Mouse (Mus musculus): ENCODE data around the gene Pigk.
A peak's percentile ranks its signal among the peaks of the same experiment; 100 is the strongest.
"Not testable (repeated sequence)": the region's sequence is repeated elsewhere in the genome, so short reads cannot be mapped to it uniquely, and the experiment has no call there.

The Pigk gene

DNA sequence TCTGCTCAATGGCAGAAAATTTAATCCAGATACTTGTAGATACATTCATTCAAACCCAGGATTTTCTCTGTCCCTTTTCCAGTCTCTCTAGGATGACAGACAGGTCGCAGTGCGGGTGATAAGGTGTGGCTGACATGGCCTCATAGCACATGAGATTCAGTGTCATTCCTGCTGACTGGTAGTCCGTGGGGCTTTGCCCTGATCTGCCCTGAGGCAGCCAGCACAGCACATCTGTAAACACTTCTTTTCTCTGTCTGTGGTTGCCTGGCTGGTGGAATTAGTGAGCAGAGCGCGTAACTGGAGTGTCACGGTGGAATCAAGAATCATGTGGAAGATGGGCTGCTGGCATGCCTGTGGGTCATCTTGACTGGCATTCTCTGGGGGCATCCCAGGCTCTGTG lies 56.2 kb downstream of the Pigk start:
- DNase-seq, result no peak

DNA sequence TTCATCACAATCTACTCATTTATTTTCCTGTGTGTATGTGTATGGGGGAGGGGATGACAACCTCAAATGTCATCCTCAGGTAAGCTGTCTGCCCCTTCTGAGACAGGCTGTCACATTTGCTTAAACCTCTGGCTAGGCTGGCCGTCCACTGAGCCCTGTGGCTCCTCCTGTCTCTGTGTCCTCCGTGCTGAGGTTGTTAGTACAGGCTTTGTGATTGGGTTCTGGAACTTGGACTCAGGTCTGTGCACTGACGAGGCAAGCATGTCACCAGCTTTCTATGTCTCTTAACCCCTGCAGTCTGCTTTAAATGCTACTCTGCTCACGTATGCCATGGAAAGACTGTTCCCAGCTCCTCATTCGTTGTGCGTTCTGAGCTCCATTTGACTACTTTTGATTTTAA lies 62.5 kb downstream of the Pigk start:
- peak in 1 of 2 experiments; percentile 28 for DNase-seq

DNA sequence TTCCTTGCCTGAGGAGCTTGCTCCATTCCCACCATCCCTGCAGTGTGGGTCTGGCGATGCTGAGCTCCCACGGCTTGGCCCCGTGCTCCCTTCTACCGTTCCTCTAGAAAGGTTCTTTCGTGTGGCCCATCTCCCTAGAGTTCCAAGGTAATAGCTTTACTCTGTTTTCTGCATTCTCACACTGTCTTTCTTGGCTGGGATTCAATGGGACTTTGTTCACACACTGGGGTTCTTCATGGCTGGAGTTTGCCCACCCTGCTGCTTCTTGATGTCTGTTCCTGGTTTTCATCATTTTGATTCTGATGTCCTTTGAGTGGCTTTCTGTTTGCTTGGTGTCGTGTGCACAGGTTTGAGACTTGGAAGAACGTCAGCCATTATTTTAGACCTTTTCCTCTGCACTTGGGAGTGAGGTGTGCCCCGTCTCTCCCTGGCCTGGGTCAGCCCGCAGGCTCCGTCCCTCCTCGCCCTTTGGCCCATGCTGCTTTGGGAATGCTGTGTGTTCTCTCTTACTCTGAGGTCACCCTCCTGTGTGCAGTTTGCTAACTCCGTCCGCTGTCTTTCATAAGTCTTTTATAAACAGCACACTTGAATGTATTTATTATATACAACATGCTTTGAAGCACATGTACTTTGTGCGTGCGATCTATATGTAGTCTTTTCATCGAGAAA lies 63.1 kb downstream of the Pigk start:
- peak; percentile 67 to 77 for DNase-seq

DNA sequence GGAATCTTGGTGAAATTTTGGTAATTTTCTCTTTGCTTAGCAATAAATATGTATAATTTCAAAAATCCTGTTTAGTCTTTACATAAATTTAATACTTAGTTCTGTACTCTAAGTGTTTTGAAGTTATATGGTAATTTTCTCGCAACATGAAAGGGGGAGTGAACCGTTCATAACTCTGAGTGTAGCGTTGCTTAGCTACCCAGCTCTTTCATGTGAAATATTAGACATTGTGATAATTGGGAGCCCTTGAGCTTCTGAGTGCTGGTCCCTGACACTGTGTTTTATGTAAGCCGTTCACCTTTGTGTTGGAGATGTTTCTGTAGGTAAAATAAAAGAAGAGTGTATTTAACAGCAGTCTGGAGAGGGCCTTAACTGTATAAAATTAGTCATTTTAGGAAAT lies 65.9 kb downstream of the Pigk start:
- DNase-seq, result no peak

DNA sequence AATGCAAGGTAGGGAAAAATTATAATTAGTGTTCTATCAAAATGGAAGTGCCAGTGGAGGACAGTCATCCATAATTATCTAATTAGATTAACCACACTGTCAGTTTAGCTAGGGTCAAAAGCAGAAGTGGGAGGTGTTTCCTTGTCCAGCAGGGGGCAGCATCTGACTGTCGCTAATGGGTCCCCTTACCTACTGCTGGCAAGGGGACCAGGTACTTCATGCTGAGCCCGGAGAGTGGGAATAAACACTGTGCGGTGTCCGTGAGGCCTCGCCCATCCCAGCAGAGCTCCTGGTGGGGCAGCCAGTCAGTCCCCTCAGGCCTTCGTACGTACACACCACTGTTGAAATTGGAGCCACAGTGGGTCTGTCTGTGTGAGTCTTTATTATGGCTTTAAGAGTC lies 69.9 kb downstream of the Pigk start:
- DNase-seq, result peak; percentile 67 to 91

DNA sequence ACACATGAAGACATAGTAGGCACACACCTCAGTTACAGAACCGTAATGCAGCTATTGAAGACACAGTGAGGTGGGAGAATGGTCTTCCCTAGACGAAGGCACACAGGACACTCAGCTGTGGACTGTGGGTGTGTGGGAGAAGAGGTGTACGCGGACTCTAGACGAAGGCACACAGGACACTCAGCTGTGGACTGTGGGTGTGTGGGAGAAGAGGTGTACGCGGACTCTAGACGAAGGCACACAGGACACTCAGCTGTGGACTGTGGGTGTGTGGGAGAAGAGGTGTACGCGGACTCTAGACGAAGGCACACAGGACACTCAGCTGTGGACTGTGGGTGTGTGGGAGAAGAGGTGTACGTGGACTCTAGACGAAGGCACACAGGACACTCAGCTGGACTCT lies 70.5 kb downstream of the Pigk start:
- not testable (repeated sequence) for DNase-seq

DNA sequence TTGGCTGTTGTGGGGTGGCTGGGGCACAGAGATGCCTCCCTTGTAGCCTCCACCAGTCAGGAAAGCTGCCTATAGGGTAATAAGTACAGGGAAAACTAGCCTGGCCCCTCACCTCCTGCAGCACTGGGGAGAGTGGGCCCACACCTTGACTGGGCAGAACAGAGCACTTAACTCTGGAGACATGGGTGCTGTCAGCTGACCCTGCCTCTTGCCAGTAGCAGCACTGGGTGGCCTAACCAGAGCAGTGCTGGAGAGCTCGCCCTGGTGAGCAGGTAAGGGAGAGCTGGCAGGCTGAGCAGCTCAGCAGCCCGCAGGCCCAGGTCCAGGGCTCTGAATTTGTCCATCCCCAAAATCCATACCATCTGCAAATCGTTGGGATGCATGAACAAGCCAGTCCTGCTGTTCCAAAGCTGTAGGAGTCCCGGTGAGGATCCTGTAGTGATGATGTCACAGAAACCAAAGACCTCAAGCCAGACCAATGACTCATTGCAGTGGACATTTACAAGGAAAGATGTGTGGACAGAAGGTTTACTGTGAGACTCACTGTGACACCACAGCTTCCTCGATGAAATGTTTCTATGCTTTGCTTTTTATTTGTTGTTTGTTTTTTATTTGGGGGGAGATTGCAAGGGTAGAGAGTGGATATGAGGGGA lies 74.5 kb downstream of the Pigk start:
- DNase-seq, result not testable (repeated sequence)

DNA sequence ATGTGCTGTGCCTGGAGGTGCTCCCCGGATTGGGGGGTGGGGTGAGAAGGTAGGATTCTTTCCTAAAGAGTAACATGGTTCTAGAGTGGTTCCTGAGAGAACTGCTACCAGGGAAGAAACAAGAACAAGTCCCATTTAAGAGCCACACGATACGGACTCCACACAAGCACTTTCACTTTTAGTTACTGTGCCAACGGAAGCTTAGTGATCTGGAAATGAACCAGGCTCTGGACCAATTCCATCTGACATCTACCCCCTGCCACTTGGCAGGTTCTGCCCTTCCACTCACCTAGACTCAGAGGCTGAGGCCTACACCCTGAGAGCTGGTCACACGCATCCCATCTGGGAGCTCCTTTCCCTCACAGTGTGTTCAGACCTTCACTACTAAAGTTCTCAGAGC lies 78.7 kb downstream of the Pigk start:
- peak; percentile 43 to 54 for DNase-seq

DNA sequence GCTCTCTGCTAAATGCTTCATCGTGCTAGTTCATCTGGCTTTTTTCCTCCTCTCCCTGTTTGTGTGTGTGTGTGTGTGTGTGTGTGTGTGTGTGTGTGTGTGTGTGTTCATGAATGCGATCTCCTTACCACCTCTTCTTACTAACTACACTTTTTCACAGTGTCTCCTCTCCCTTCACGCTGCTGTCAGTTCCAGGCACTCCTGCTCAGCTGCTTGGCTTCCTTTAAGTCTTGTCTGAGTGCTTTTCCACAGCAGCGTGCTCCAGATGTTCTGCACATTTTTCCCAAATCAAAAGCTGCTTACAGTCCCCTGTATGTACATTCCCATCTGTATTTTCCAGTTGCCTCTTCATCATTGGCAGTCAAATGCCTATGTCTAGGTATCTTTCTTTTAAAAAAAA lies 79.1 kb downstream of the Pigk start:
- DNase-seq, result no peak

DNA sequence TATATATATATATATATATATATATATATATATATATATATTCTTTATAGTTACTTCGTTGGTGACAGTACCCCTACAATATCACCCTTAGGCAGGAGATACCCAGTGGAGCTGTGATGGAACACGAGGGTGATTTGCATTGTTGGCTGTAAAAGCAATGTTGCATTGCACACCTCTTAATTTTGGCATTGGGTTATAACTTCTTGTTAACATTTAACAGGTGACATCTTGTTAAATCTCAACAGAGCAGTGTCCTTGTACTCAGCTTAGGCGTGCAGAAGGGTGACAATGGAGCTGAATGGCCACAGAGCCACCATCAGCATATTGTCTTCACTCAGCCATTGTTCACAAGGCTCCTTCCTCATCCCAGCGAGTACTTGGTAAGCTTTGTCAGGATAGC lies 82.3 kb downstream of the Pigk start:
- peak in 1 of 2 experiments; percentile 15 for DNase-seq

DNA sequence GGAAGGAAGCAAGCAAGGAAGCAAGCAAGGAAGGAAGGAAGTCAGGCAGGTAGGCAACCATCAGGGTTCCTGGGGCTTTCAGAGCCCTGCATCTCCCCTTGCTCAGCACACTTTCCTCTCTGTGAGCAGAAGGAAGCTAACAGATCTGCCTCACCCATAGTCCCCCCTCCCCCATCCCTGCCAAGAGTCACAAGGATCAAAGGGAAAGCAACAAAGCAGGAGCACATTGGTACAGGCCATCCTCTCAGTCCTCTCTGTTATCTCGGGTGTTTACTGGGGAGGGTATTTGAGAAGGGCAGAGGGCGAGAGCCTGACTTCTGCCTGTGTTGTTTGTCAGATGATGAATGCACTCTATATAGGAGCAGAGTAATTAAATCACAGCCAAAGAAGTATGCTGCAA lies 83.5 kb downstream of the Pigk start:
- peak; percentile 30 to 61 for DNase-seq

DNA sequence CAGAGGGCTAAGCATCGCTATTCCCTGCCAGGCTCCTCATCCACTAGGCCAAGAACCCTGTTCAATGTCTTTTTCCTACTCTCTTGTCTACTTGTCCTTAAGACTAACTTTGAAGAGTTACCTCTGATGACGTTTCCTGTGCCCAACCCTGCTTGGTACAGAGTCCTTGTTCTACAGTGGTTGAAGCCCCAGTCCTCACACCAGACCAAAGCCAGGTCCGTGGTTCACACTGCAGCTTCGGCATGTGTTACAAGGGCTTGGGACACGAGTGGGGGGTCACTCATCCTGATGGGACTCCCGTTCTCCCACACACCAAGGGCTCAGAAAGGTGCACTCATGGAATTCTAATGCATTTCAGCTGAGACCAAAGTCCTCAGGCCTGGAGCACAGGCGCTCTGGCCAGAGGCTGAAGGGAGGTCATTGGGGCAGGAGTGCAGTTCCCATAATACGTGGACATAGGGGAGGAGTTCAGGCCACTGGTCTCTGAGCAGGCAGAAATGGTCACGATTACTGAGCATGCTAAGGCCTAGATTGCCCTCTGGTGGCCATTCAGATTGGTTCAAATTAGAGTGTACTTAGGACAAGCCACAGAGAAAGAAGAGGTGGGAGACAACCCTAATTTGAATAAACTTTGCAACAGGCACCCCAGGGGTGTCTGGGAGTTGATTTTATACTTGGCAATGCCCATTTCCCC lies 86.0 kb downstream of the Pigk start:
- peak; percentile 82 to 86 for DNase-seq

DNA sequence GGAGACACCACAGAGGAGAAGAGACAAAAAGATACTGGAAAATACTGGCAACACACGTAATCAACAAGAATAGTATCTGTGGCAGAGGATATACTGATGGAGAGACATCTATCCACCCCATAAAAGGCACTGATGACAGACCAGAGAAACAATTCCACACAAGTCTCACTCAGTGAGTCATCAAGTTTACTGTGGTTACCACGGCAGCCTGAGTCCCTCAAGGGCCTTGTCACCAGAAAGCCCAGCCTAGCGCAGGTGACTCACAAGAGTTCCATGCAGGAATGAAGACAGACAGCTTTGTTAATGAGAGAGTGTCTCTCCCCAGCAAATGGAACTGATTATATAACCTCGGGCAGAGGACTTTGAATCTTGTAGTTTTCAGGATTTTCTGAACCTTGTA lies 100.0 kb downstream of the Pigk start:
- no peak for DNase-seq

DNA sequence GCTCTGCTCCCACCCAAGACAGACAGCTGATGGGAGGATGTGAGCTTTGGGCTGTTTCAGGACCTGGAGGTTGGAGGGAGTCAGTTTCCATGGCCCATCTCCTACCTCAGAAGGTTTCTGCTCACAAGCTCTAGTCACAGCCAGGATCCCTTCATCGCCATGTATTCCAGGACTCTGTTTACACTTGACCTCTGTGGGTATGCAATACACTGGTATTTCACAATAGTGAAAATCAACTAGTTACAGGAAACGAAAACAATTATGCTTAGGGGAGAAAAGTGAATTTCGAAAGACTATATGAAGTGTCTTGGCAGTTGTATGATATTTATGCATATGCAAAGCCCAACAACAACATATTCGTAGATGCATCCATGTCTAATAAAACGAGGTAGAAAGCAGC lies 101.2 kb downstream of the Pigk start:
- DNase-seq, result no peak

DNA sequence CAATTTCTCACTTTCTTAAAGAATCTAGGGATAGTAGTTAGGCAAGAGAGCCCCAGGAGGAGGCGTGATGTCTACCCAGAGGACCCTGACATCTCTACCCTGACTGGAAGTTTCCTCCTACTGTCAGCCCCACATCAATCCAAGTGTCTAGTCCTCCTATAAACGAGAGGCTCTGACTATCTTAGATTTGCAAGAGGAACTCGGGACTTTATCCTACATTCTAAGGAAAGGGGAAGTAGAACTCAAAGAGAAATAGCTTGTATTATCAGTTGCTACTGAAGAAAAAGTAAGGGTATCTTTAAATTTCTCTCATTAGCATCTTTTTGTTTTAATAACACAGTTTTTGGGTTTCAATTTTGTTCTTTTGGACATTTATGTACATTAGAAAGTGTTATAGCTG lies 106.5 kb downstream of the Pigk start:
- DNase-seq, result no peak

DNA sequence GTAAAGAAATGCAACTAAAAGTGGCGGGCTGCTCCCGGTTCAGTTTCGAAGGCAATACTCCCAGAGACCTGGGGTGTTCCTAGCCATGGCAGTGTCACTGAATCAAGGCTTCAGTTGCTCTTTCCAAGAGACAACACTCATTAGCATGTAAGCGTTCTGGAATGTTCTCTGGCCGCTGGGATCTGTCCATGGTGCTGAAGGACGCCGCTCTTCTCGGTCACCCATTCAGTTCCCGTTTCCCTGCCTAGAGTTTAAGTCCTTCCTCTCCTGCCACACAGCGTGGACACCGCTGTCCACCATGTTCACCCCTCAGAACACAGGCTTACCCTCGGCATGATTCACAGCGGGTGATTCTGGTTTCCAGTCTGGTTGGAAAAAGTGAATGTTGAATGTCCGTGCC lies 107.3 kb downstream of the Pigk start:
- DNase-seq, result peak; percentile 55 to 86

DNA sequence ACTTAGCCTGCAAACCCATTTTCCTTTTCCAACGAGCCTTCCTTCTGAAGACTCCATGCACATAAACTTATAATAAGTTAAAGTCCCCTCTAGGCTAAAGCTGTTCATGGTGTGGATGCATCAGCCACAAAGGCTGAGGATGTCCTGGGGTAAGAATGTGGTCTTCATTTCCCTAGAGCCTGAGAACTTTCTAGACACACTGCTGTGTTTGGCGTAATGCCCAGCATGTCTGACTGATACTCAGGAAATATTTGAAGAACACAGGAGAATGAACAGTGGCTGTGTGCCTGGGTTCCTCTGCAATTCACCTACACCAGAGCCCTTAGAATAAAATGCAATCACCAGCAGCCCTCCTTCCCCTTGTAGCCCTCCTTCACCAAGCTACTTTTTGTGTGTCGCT lies 117.5 kb downstream of the Pigk start:
- DNase-seq, result peak; percentile 20 to 54

DNA sequence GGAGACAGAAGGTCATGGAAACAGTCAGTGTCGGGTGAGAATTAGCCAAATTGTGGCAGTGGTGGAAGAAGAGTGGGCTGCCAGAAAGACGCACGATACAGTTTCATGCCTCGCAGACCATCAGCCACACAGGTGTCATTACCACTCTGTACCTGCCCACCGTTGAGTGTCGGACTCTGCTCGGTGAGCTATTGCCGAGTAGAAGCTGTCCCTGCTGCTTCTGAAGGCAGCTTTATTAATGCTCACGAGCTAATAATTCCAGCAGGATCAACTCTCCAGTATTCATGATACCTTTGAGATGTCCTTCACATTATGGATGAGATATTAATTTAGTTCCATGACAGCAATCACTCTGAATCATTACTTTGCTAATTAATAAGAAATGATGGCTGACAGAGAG lies 118.1 kb downstream of the Pigk start:
- no peak for DNase-seq

DNA sequence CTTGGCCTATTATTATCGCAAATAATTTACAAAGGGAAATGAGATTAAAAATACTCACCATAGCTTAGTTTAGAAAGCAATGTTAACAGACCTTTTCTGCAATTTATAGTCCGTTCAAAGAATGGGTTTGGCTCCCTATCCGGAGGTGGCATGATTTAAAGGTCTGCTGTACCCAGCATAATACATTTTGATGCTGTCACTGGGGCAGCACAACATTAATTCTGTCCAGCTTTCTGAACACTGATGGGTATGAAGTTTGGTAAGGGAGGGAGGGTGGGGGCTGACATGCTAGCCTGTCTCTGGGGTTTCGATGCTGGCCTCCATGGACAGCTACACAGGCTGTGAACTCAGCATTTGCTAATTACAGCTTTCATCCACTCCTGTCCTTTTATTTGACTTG lies 118.5 kb downstream of the Pigk start:
- DNase-seq, result no peak

DNA sequence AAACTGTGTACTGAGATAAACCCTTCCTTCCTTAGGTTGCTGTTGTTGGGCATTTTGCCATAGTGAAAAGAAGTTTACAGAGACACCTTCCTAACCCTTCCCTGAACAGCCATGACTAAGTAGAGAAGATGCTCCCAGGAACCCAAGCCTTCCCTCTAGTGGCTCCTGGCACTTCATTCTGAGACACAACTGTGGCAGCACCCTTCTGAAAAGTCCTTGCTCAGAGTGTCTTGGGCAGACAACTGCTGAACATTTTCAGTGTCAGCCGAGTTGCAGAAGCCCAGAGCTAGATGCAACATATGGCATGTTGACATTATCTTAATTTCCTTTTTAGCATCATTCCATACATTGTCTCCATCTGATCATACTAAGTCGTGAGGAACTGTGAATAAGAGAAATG lies 123.5 kb downstream of the Pigk start:
- no peak for DNase-seq

DNA sequence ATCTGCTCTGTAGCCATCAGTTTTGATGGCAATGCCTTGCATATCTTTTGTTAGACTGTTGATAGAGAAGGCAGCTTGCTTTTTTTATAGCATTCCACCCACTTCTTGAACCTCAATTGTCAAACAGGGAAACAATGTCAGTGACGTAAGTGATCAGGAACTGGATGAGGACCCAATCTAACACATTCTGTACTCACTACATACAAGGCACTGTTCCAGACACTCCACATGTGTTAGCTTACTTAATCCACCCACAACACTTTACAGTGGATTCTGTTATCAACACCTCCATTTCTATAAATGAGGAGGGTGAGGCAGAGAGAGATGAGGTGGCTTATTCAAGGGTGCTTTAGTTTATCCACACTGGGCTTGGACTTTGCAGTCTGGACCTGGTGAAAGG lies 124.0 kb downstream of the Pigk start:
- no peak for DNase-seq

DNA sequence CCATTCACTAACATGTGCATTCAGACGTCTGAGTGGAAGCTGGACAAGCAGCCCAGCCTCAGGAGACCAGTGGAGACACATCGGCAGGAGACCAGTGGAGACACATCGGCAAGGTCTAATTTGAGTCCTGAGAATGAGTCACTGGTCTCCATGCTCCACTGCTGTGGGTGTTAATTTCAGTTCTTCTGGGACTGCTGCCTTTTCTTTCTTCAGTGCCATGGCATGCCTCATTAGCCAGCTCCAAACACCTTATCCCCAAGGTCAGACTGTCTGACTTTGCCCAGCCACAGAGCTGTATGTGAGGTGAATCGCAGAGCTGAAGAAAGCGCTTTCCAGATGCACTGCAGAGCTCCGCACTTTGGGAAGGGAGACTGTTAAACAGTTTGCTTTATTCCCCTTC lies 127.4 kb downstream of the Pigk start:
- peak; percentile 6 to 9 for DNase-seq

DNA sequence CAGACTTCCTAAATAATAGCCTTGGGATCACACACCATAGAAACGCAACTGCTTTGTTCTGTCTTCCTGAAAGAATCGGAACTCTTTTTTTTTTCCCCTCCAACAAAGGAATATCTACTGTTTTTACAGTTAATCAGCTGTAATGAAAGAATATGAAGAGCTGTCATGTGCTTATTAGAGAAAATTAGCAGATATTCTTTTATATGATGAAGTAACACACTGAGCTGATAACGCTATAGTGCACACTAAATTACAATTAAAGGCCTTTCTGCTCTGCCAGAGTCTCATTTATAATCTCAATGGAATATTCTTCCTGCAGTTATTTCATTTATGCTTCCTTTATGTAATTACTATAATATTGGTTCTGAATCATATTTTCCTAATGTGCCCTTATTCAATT lies 128.7 kb downstream of the Pigk start:
- DNase-seq, result no peak

DNA sequence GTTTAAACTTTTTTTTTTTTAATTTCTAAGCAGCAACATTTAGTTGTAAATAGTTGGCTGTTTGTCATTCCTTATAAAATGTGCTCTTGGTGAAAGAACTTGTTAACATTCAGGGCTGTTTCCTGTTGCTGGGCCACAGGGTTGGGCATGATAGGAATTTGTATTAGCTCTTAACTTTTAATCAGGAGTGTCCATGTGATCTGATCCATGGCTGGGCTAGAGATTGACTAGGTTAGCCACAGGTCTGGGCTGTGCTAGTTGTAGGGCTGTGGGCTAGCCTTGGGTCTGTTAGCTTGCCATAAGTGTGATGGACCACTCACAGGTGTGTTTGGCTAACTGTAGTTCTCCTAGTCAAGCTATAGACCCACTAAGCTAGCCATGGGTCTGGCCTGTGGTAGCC lies 130.0 kb downstream of the Pigk start:
- DNase-seq, result no peak
